Mouse (Mus musculus) cerebellum, postnatal 4 days (tissue): ENCODE data around the gene Plcd3.

ENCODE experiments used
- DNase-seq, 2 experiments: peaks; one replicate each; pipeline ENCODE4 v3.0.0; 2022; ENCODE audit warnings: low spot score in 2 of 2, mixed read lengths in 1 of 2

Gene Plcd3

DNA sequence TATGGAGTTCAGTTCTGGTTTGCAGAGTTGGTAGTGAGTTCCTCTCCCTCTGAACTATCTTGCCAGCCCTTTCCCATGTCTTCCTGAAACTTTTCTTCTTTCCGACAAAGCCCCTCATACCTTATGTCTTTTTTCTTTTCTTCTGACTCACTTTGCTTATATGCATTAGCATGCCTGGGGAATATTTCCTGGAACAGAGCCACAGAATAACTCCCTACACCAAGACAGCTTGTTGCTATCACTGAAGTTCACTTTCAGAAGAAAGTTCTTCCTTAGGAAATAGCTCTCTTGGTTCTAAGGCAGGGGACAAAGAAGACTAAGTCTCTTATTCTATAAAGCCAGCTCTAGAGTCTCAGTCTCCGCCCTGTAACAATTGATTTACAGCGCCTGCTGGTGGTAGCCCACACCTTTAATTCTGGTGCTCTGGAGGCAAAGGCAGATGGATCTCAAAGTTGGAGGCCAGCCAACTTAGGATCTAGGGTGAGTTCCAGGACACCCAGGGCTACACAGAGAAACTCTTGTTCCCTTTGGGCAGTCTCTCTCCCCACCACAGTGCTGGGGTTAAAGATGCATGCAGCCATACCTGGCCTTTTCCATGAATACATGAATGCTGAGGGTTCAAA lies 80.6 kb downstream of the Plcd3 start:
- no peak for DNase-seq
